In genomic region chr11:116167232-116167631, GRCm38 (mm10) we compare ENCODE assay signal across 8 mouse cellular contexts. TPM values are rescaled to one million over a fixed set of nuclear protein-coding genes. Genes with fewer than 3 reads are reported as not detected.
DNase-seq lines count a peak whose midpoint lies in the region; ATAC-seq and TF ChIP-seq lines count a peak whose summit lies in the region.

No protein-coding gene starts in this region.

- H3K79me2 ChIP-seq in liver, adult 2 months (ENCODE audit: control insufficient read depth, insufficient read depth, low read length), result no peaks in the 10 kb centered on the region

- no peaks in the 10 kb centered on the region for H3K4me1 ChIP-seq in liver, adult 2 months (ENCODE audit: control insufficient read depth, insufficient read depth, low read length)
- H3K4me1 ChIP-seq in cortical plate, adult 2 months (ENCODE audit: control insufficient read depth, insufficient read depth, low read length), result peaks cover 1% of the 10 kb centered on the region
- peaks cover 41% of the 10 kb centered on the region for H3K4me1 ChIP-seq in hindbrain, embryonic 13.5 days (replicated peaks)
- peaks cover 21% of the 10 kb centered on the region for H3K4me1 ChIP-seq in midbrain, embryonic 16.5 days (ENCODE audit: control insufficient read depth, insufficient read depth, low read length)

- WGBS in liver, adult 2 months, result 44% methylated on average over 6 of the region's 6 CpGs
- WGBS in hindbrain, embryonic 13.5 days, result 7% methylated on average over 6 of the region's 6 CpGs
- 8% methylated on average over 6 of the region's 6 CpGs for WGBS in midbrain, embryonic 16.5 days

- H3K4me2 ChIP-seq in hindbrain, embryonic 13.5 days, result peak overlapping the region; percentile 77
- H3K4me2 ChIP-seq in midbrain, embryonic 16.5 days (ENCODE audit: low read length), result peak overlapping the region; percentile 70

- H3K9ac ChIP-seq in liver, adult 2 months (ENCODE audit: low read depth, low read length), result peak overlapping the region; percentile 73
- H3K9ac ChIP-seq in hindbrain, embryonic 13.5 days, result peak overlapping the region; percentile 89
- H3K9ac ChIP-seq in midbrain, embryonic 16.5 days (ENCODE audit: low read depth, low read length), result peak overlapping the region; percentile 90

- H3K36me3 ChIP-seq in liver, adult 2 months (ENCODE audit: control insufficient read depth, insufficient read depth, low read length), result peaks cover 8% of the 10 kb centered on the region
- peaks cover 41% of the 10 kb centered on the region for H3K36me3 ChIP-seq in hindbrain, embryonic 13.5 days
- H3K36me3 ChIP-seq in midbrain, embryonic 16.5 days (ENCODE audit: control insufficient read depth, insufficient read depth, low read length), result peaks cover 4% of the 10 kb centered on the region; the same call in 1 of the 2 replicates

- ATAC-seq in hindbrain, embryonic 13.5 days (ENCODE audit: low FRiP score), result no peak
- ATAC-seq in midbrain, embryonic 16.5 days, result no peak

- H3K27me3 ChIP-seq in liver, adult 2 months (ENCODE audit: control insufficient read depth, insufficient read depth, low read length), result no peaks in the 10 kb centered on the region
- no peaks in the 10 kb centered on the region for H3K27me3 ChIP-seq in hindbrain, embryonic 13.5 days
- H3K27me3 ChIP-seq in midbrain, embryonic 16.5 days (ENCODE audit: control insufficient read depth, insufficient read depth, low read depth, low read length), result no peaks in the 10 kb centered on the region

- TF ChIP-seq CTCF in liver, adult 2 months (IDR thresholded peaks at IDR 0.05; ENCODE audit: low read depth, low read length), result no peak
- TF ChIP-seq CTCF in cortical plate, adult 2 months (IDR thresholded peaks at IDR 0.05; ENCODE audit: extremely low read depth, insufficient read depth, low read length), result no peak

- H3K27ac ChIP-seq in liver, adult 2 months (replicated peaks; ENCODE audit: insufficient read depth, low read depth, low read length), result peak overlapping the region; percentile 20
- no peak overlapping the region for H3K27ac ChIP-seq in cortical plate, adult 2 months (ENCODE audit: insufficient read depth, low read length)
- H3K27ac ChIP-seq in hindbrain, embryonic 13.5 days, result peak overlapping the region; percentile 96
- peak overlapping the region; percentile 94 for H3K27ac ChIP-seq in midbrain, embryonic 16.5 days (ENCODE audit: low read length)

- H3K9me3 ChIP-seq in hindbrain, embryonic 13.5 days, result no peaks in the 10 kb centered on the region
- no peaks in the 10 kb centered on the region for H3K9me3 ChIP-seq in midbrain, embryonic 16.5 days (replicated peaks; ENCODE audit: control insufficient read depth, low read length, poor library complexity, severe bottlenecking)

- TF ChIP-seq POLR2A in liver, adult 2 months (IDR thresholded peaks at IDR 0.05; ENCODE audit: extremely low read depth, insufficient read depth, low read length), result no peak
- no peak for TF ChIP-seq POLR2A in cortical plate, adult 2 months (IDR thresholded peaks at IDR 0.05; ENCODE audit: extremely low read depth, insufficient read depth, low read length)

- H3K4me3 ChIP-seq in liver, adult 2 months (ENCODE audit: insufficient read depth, low read depth, low read length), result peak overlapping the region; percentile 67
- peak overlapping the region; percentile 51 for H3K4me3 ChIP-seq in cortical plate, adult 2 months (ENCODE audit: insufficient read depth, low read length)
- H3K4me3 ChIP-seq in hindbrain, embryonic 13.5 days, result peak overlapping the region; percentile 73
- H3K4me3 ChIP-seq in midbrain, embryonic 16.5 days (ENCODE audit: low read depth, low read length), result peak overlapping the region; percentile 78

- DNase-seq in liver, adult 2 months (ENCODE audit: extremely low read depth, low read depth, low spot score), result peak; percentile 31
- DNase-seq in liver, result no peak
- no peak for DNase-seq in frontal cortex, postnatal 25 days (ENCODE audit: low spot score in 2 of 2)
- DNase-seq in adrenal gland, postnatal 14 days, result no peak
- no peak for DNase-seq in layer of hippocampus, adult 9-11 months

RNA-seq across cellular contexts. Expression of gene Fbf1, which starts 0.7 kb away (rescaled TPM):
- total RNA-seq in liver, adult 2 months (2014; rRNA removed), result 5.6 and 9.0 TPM in 2 replicates
- polyA plus RNA-seq in liver, adult 2 months (2012; rRNA removed), result 3.6 and 4.5 TPM in 2 replicates
- 103 and 109 TPM in 2 replicates for polyA plus RNA-seq in cortical plate, adult 2 months (2012; rRNA removed)
- polyA plus RNA-seq in hindbrain, embryonic 13.5 days (2015; fragmentation: Nextera tagmentation; extraction: Ambion mirVana), result 64.4 and 69.5 TPM in 2 replicates
- polyA plus RNA-seq in midbrain, embryonic 16.5 days (2015; fragmentation: Nextera tagmentation; extraction: Ambion mirVana), result 69.4 and 77.1 TPM in 2 replicates
- 28.1 and 31.0 TPM in 2 replicates for total RNA-seq in adrenal gland, postnatal 14 days (2021)

RNA-seq across cellular contexts. Expression of gene Mrpl38, which starts 28.6 kb away (rescaled TPM):
- total RNA-seq in liver, adult 2 months (2014; rRNA removed), result 26.4 and 40.2 TPM in 2 replicates
- polyA plus RNA-seq in liver, adult 2 months (2012; rRNA removed), result 63.7 and 77.7 TPM in 2 replicates
- 34.6 and 34.7 TPM in 2 replicates for polyA plus RNA-seq in cortical plate, adult 2 months (2012; rRNA removed)
- polyA plus RNA-seq in hindbrain, embryonic 13.5 days (2015; fragmentation: Nextera tagmentation; extraction: Ambion mirVana), result 76.4 and 78.2 TPM in 2 replicates
- 80.3 and 84.6 TPM in 2 replicates for polyA plus RNA-seq in midbrain, embryonic 16.5 days (2015; fragmentation: Nextera tagmentation; extraction: Ambion mirVana)
- 90.7 and 95.0 TPM in 2 replicates for total RNA-seq in adrenal gland, postnatal 14 days (2021)

RNA-seq across cellular contexts. Expression of gene Ten1, which starts 31.4 kb away (rescaled TPM):
- total RNA-seq in liver, adult 2 months (2014; rRNA removed), result 3.0 and 5.3 TPM in 2 replicates
- polyA plus RNA-seq in liver, adult 2 months (2012; rRNA removed), result 2.3 and 3.0 TPM in 2 replicates
- polyA plus RNA-seq in cortical plate, adult 2 months (2012; rRNA removed), result 55.5 and 56.1 TPM in 2 replicates
- 87.7 and 91.7 TPM in 2 replicates for polyA plus RNA-seq in hindbrain, embryonic 13.5 days (2015; fragmentation: Nextera tagmentation; extraction: Ambion mirVana)
- 82.0 and 82.5 TPM in 2 replicates for polyA plus RNA-seq in midbrain, embryonic 16.5 days (2015; fragmentation: Nextera tagmentation; extraction: Ambion mirVana)
- 16.7 and 20.0 TPM in 2 replicates for total RNA-seq in adrenal gland, postnatal 14 days (2021)

RNA-seq across cellular contexts. Expression of gene Acox1, which starts 31.6 kb away (rescaled TPM):
- 994 and 1,028 TPM in 2 replicates for total RNA-seq in liver, adult 2 months (2014; rRNA removed)
- 683 and 720 TPM in 2 replicates for polyA plus RNA-seq in liver, adult 2 months (2012; rRNA removed)
- 128 and 136 TPM in 2 replicates for polyA plus RNA-seq in cortical plate, adult 2 months (2012; rRNA removed)
- 53.2 and 54.6 TPM in 2 replicates for polyA plus RNA-seq in hindbrain, embryonic 13.5 days (2015; fragmentation: Nextera tagmentation; extraction: Ambion mirVana)
- 64.0 and 71.5 TPM in 2 replicates for polyA plus RNA-seq in midbrain, embryonic 16.5 days (2015; fragmentation: Nextera tagmentation; extraction: Ambion mirVana)
- total RNA-seq in adrenal gland, postnatal 14 days (2021), result 150 and 199 TPM in 2 replicates

RNA-seq across cellular contexts. Expression of gene Trim65, which starts 36.3 kb away (rescaled TPM):
- 3.9 and 5.8 TPM in 2 replicates for total RNA-seq in liver, adult 2 months (2014; rRNA removed)
- polyA plus RNA-seq in liver, adult 2 months (2012; rRNA removed), result 7.7 and 8.3 TPM in 2 replicates
- polyA plus RNA-seq in cortical plate, adult 2 months (2012; rRNA removed), result 5.3 and 5.7 TPM in 2 replicates
- polyA plus RNA-seq in hindbrain, embryonic 13.5 days (2015; fragmentation: Nextera tagmentation; extraction: Ambion mirVana), result 1.9 and 2.3 TPM in 2 replicates
- polyA plus RNA-seq in midbrain, embryonic 16.5 days (2015; fragmentation: Nextera tagmentation; extraction: Ambion mirVana), result 2.2 and 2.3 TPM in 2 replicates
- total RNA-seq in adrenal gland, postnatal 14 days (2021), result 8.6 and 10.2 TPM in 2 replicates

Comparison
In these comparisons a context has a peak if more than half of its experiments do, and no peak if none do; other contexts are left out.
1. RNA of gene Fbf1, which starts 0.7 kb away (polyA plus RNA-seq): 103 to 109 TPM in cortical plate, adult 2 months, 69.4 to 77.1 TPM in midbrain, embryonic 16.5 days and 64.4 to 69.5 TPM in hindbrain, embryonic 13.5 days; 3.6 to 4.5 TPM in liver, adult 2 months; every median in the first group is over 10 times any median in the second.
2. RNA of gene Ten1, which starts 31.4 kb away (polyA plus RNA-seq): 87.7 to 91.7 TPM in hindbrain, embryonic 13.5 days, 82.0 to 82.5 TPM in midbrain, embryonic 16.5 days and 55.5 to 56.1 TPM in cortical plate, adult 2 months; 2.3 to 3.0 TPM in liver, adult 2 months; every median in the first group is over 10 times any median in the second.
3. Peak in every context shown above with its lines, with median percentiles within 50 percentile points of each other: H3K4me3 ChIP-seq and H3K9ac ChIP-seq.